Mouse (Mus musculus) urinary bladder, postnatal 36 days (tissue): ENCODE measurements at regions not wholly inside any gene's neighbourhood (a gene's known extent, or its start where the extent isn't known, plus 50 kb on each side); places are given as distances from the start of the nearest gene placed in this dataset.

Experiments
- DNase-seq, 2 experiments: peaks; one replicate each; pipeline ENCODE4 v3.0.0; 2022; ENCODE audit warnings: low spot score in 2 of 2, mixed read lengths in 1 of 2

DNA sequence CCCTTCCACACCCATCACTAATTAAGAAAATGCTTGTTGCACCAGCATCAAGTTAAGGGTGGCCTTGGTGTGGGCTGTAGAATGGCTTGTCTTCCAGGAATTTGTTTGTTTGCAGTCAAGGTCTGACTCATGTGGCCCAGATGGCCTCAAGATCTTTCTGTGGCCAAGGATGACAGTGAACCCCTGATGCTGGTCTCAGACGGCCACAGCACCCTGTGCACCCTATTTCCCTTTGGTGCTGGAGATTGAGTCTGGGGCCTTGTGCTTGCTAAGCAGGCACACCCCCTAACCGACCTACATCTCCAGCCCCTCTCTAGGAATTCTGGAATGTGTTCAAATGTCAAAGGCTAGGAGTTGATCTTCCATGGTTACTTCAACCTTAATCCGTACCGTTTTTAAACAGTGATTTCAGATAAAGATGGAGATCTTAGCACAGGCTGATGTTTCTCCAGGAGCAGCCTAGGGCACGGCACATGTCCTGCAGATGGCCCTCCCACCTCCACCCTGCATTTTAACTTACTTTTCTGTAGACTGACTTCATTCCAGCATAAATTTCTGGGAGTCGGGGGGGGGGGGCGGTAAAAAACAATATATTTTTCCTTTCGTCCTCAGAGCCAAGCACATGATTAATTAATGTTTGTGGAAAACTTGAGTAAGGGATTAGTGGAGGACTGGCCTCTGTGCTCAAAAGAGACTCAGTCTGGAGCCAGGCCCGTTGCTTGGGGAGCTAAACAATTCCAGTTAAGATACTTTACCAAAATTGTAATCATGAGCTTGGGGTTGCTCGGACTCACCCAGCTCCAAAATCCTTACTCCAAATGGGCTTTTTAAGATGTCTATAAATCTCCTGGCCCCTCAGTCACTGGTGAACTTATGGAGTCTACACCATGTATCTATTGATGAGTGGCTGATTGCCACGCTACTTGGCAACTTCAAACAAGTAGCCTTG lies 95.0 kb upstream of the Supt20 start:
- DNase-seq: peak; percentile 8 to 40

DNA sequence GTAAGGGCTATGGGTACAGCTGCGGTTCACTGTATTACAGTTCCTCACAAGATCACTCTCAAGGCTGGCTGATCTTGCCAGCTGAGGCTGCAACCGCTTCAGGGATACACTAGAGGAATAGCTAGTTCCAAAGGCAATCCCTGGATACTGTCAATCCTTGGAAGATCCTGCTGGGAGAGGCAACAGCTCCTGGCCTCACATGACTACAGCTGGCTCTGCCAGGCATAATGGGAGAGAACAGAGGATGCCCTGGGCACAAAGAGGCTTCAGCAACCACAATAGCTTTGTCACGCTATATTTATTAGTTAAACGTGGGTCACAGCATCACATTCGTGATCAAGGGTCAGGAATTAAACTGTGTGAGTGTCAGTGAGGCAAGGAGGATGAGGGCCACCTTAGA lies 94.3 kb upstream of the Supt20 start:
- no peak for DNase-seq

DNA sequence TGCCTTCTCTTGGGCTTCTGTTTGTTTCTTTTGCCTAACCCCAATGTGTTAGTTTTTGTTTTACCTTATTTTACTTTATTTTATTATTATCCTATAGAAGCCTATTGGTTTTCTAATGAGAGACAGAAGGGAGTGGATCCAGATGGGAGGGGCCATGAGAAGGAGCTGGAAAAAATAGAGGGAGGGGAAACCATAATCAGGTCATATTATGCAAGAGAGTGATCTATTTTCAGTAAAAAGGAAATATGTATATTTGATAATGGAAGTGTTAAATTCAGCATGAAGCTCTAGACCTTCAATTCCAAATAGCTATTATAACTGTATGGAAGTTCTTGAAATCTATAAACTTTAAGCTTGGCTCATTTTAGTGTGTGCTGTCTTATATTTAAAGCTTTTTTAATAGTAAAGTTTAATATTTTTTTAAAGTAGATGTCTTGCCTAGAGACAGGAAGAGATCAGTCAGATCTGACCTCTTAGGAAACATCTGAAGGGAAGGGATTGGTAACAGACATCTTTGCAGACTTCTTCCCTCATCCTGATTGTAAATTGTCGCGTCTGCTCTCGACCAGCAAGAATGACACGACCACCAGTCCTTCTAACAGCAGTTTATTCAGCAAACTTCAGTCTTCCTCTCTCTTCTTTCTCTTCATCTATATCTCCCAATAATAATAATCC lies 87.8 kb upstream of the Supt20 start:
- DNase-seq: no peak

DNA sequence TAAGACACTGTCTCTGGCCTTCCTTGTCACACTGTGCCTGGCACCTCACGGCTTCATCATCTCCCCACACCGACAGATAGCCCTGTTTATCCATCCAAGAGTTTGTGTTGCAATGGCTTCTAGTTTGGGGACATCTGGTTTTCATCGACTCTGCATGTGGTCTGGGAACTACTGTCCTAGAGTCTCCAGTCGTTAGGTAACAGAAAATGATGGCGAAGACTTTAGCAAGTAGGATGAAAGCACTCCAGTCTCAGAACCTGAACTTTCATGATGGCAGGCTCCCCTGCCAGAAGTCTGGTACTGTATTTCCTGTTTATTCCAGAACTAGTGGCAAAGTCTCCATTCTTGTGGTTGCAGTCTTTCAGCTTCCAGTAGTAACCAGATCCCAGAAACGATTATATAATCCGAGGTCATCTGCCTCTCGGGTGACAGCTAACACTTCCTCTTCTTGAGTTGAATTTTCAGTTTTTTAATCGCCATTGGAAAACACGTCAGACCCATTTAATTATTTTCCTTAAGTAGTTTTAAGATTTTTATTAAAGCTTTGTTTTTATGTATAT lies 81.1 kb upstream of the Supt20 start:
- DNase-seq: no peak

DNA sequence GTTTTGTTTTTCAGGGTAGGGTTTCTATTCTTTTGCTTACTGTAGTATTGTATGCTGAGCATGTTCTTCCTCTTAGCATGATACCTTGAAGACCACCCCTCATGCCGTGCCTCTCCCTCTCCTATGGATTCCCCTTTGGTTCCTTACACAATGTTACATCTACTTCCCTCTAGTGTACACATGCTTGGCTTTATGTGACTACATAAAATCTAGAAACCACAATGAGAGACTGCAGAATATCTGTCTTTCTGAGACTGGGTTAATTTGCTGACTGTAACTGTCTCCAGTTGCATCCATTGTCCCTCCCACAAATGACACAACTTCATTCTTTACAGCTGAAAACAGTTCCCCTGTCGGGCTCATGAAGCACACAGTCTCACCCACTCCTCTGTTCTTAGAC lies 78.8 kb upstream of the Supt20 start:
- no peak for DNase-seq

DNA sequence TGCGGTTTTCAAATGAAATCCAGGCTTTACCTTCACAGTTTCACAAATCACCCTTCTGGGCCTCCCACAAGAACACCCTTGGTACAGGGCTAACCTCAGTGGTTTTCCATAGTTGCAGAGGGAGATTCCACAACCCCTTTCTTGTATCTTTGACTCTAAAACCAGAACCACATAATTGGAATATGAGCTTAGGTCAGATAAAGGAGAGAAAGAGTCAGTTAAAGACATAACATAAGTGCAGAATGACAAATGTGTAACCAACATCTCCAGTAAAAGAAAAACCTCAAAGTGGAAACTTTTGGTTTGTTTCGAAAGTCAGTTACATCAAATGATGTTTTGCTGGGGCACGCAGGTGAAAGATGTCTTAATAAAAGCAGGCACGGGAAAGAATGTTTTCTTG lies 75.3 kb upstream of the Supt20 start:
- DNase-seq: no peak

DNA sequence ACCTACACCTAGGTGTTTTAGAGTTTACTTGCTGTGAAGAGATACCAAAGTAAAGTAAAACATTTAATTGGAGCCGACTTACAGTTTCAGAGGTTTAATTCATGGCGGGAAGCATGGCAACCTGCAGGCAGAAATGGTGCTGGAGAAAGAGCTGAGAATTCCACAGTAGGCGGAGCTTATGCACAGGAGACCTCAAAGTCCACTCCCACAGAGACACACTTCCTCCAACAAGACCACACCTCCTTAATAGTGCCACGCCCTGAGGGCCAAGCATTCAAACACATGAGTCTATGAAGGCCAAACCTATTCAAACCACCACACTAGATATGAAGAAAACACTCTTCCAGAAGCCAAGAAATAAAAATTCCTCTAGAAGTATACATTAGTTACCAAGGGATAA lies 74.3 kb upstream of the Supt20 start:
- DNase-seq: no peak

- DNase-seq: no peak
Observed at GRCm38 (mm10) chr3:54630254-54630653, 62.4 kb upstream of the Supt20 start.

- no peak for DNase-seq
Observed at GRCm38 (mm10) chr3:54632731-54633130, 59.9 kb upstream of the Supt20 start.

- no peak for DNase-seq
Observed at GRCm38 (mm10) chr3:54633446-54633845, 59.2 kb upstream of the Supt20 start.

GRCm38 (mm10) chr3:54634456-54634855 lies 58.2 kb upstream of the Supt20 start:
- no peak for DNase-seq
